Mouse (Mus musculus) liver, postnatal 0 days (tissue): ENCODE data around the gene Ces1g. TPM values are rescaled to one million over a fixed set of nuclear protein-coding genes. Genes with fewer than 3 reads are reported as not detected.

Source experiments
- ATAC-seq: fragments of 200-750 bp; cut with Nextera tagmentation; 2 replicates; pipeline ENCODE4 v1.8.0; 2017; ENCODE audit warnings: mild to moderate bottlenecking, moderate library complexity
- DNase-seq: peaks from one replicate; pipeline ENCODE4 v3.0.0-alpha.2; 2016
- H3K27ac ChIP-seq: fragments of 300-500 bp; sonication (generic); 2 replicates; pipeline ENCODE4 v1.5.1; 2014; ENCODE audit warnings: antibody characterized with exemption, moderate library complexity, mild to moderate bottlenecking, low read depth
- H3K27me3 ChIP-seq: fragments of 300-500 bp; sonication (generic); 2 replicates; pipeline ENCODE4 v1.6.1; 2014; ENCODE audit warnings: low read length, control low read depth, mixed read lengths; ENCODE audit not compliant: insufficient read depth
- H3K36me3 ChIP-seq: fragments of 300-500 bp; sonication (generic); replicated peaks from 2 replicates; pipeline ENCODE4 v1.6.1; 2014; ENCODE audit warnings: mild to moderate bottlenecking, control low read depth, low read length, moderate library complexity, mixed read lengths; ENCODE audit not compliant: insufficient read depth
- H3K4me1 ChIP-seq: fragments of 300-500 bp; sonication (generic); 2 replicates; pipeline ENCODE4 v1.6.1; 2014; ENCODE audit warnings: antibody characterized with exemption, mild to moderate bottlenecking, control low read depth; ENCODE audit not compliant: insufficient read depth
- H3K4me2 ChIP-seq: fragments of 300-500 bp; sonication (generic); 2 replicates; pipeline ENCODE4 v1.6.1; 2014; ENCODE audit warnings: low read depth, mild to moderate bottlenecking, low read length, moderate library complexity, mixed read lengths
- H3K4me3 ChIP-seq: fragments of 300-500 bp; sonication (generic); 2 replicates; pipeline ENCODE4 v1.5.1; 2014; ENCODE audit warnings: low read depth, low read length
- H3K9ac ChIP-seq: fragments of 300-500 bp; sonication (generic); replicated peaks from 2 replicates; pipeline ENCODE4 v1.6.1; 2014; ENCODE audit warnings: mild to moderate bottlenecking, moderate library complexity
- H3K9me3 ChIP-seq: fragments of 300-500 bp; sonication (generic); 2 replicates; pipeline ENCODE4 v1.6.1; 2016; ENCODE audit warnings: mild to moderate bottlenecking, control low read depth, low read length, mixed read lengths
- CTCF ChIP-seq: sonication (generic); IDR thresholded peaks from 2 replicates; pipeline ENCODE4 v1.5.1; 2016; ENCODE audit warnings: antibody characterized with exemption, low read depth
- EP300 ChIP-seq: IDR thresholded peaks from 2 replicates; pipeline ENCODE4 v1.6.1; 2016; ENCODE audit warnings: antibody characterized with exemption, low read depth, mild to moderate bottlenecking
- WGBS: fragments of 180-500 bp; shearing (Covaris S2); extraction: QIAGEN DNeasy Blood & Tissue Kit; methylation state at CpG from one replicate; pipeline ENCODE4 v1.1.7; 2014; ENCODE audit not compliant: insufficient replicate concordance; 5-methylcytosine and 5-hydroxymethylcytosine counted together
- polyA plus RNA-seq: library from polyadenylated mRNA; unstranded; fragments of >200 nt; fragmentation: Nextera tagmentation; extraction: Ambion mirVana; gene quantifications from 2 replicates; pipeline ENCODE4 v1.2.1, GENCODE M21; 2015

The Ces1g gene
- polyA plus RNA-seq, 1 experiment from 2014 or later = 4.4 TPM

- Histone ChIP-seq H3K9ac (no peak overlapping the region), H3K4me3 (no peak overlapping the region), H3K9me3 (no peaks in the 10 kb centered on the region), H3K4me1 (no peaks in the 10 kb centered on the region), H3K36me3 (no peaks in the 10 kb centered on the region), H3K4me2 (no peak overlapping the region), H3K27me3 (no peaks in the 10 kb centered on the region), H3K27ac (no peak overlapping the region)
- TF ChIP-seq CTCF (no peak), EP300 (no peak)
- DNase-seq (peak; percentile 14), ATAC-seq (peak; percentile 98)
- 51% methylated on average over 2 of the region's 2 CpGs for WGBS
These were observed 12.0 kb downstream of the Ces1g start for GRCm38 (mm10) chr8:93325123-93325522.

- Histone ChIP-seq H3K9me3 (no peaks in the 10 kb centered on the region), H3K4me2 (no peak overlapping the region), H3K9ac (no peak overlapping the region), H3K36me3 (no peaks in the 10 kb centered on the region), H3K4me3 (no peak overlapping the region), H3K27ac (no peak overlapping the region), H3K27me3 (no peaks in the 10 kb centered on the region), H3K4me1 (no peaks in the 10 kb centered on the region)
- ATAC-seq (no peak), DNase-seq (no peak)
- 72% methylated on average over 2 of the region's 2 CpGs for WGBS
- no peak for TF ChIP-seq EP300
- TF ChIP-seq CTCF = no peak
These were observed 20.1 kb downstream of the Ces1g start for GRCm38 (mm10) chr8:93317031-93317430.

- no peak for DNase-seq
- no peak for ATAC-seq
- Histone ChIP-seq H3K9ac (no peak overlapping the region), H3K27me3 (no peaks in the 10 kb centered on the region), H3K36me3 (no peaks in the 10 kb centered on the region), H3K4me2 (no peak overlapping the region), H3K4me1 (no peaks in the 10 kb centered on the region), H3K9me3 (no peaks in the 10 kb centered on the region), H3K4me3 (no peak overlapping the region), H3K27ac (no peak overlapping the region)
- no peak for TF ChIP-seq EP300
- TF ChIP-seq CTCF = no peak
- 73% methylated on average over 2 of the region's 2 CpGs for WGBS
These were observed 21.6 kb downstream of the Ces1g start for GRCm38 (mm10) chr8:93315557-93315956.

GRCm38 (mm10) chr8:93283896-93284295 lies 53.2 kb downstream of the Ces1g start:
- no peak for ATAC-seq
- no peak for TF ChIP-seq EP300
- DNase-seq = no peak
- Histone ChIP-seq H3K4me1 (no peaks in the 10 kb centered on the region), H3K36me3 (no peaks in the 10 kb centered on the region), H3K27me3 (no peaks in the 10 kb centered on the region), H3K4me2 (no peak overlapping the region), H3K9me3 (no peaks in the 10 kb centered on the region), H3K27ac (no peak overlapping the region), H3K4me3 (no peak overlapping the region), H3K9ac (no peak overlapping the region)
- WGBS = 67% methylated on average over 2 of the region's 2 CpGs

- Histone ChIP-seq H3K27ac (no peak overlapping the region), H3K4me3 (no peak overlapping the region), H3K4me2 (no peak overlapping the region), H3K36me3 (no peaks in the 10 kb centered on the region), H3K9ac (no peak overlapping the region), H3K27me3 (no peaks in the 10 kb centered on the region), H3K9me3 (no peaks in the 10 kb centered on the region), H3K4me1 (no peaks in the 10 kb centered on the region)
- no peak for ATAC-seq
- WGBS = 66% methylated on average over 3 of the region's 3 CpGs
- TF ChIP-seq EP300 (no peak), CTCF (no peak)
- DNase-seq = no peak
These were observed 54.8 kb downstream of the Ces1g start for GRCm38 (mm10) chr8:93282349-93282748.

- ATAC-seq = no peak
- H3K4me2 ChIP-seq = no peak within 1 kb of the TSS
- WGBS = 87% methylated on average over 1 of the region's 1 CpGs
- H3K9me3 ChIP-seq = no peaks in the 10 kb centered on the region
- no peak within 1 kb of the TSS for H3K9ac ChIP-seq
- H3K27ac ChIP-seq = no peak within 1 kb of the TSS
- no peak for TF ChIP-seq CTCF
- no peak for TF ChIP-seq EP300
- H3K4me1 ChIP-seq = no peaks in the 10 kb centered on the region
- no peak for DNase-seq
- no peak within 1 kb of the TSS for H3K4me3 ChIP-seq
- H3K27me3 ChIP-seq = no peaks in the 10 kb centered on the region
- H3K36me3 ChIP-seq = no peaks in the 10 kb centered on the region
These were observed 57.6 kb downstream of the Ces1g start, which contains the start of gene Ces1f for GRCm38 (mm10) chr8:93279556-93279955. Gene Ces1f, minus strand, starts transcription at chr8:93279747.

GRCm38 (mm10) chr8:93278176-93278805 lies 58.8 kb downstream of the Ces1g start:
- H3K27me3 ChIP-seq = no peaks in the 10 kb centered on the region
- H3K9ac ChIP-seq = no peak overlapping the region
- H3K36me3 ChIP-seq = no peaks in the 10 kb centered on the region
- TF ChIP-seq CTCF (no peak), EP300 (no peak)
- no peaks in the 10 kb centered on the region; the same call in 1 of the 2 replicates for H3K4me1 ChIP-seq
- no peak overlapping the region for H3K4me2 ChIP-seq
- WGBS = 67% methylated on average over 4 of the region's 4 CpGs
- DNase-seq (no peak), ATAC-seq (no peak)
- no peaks in the 10 kb centered on the region for H3K9me3 ChIP-seq
- no peak overlapping the region for H3K27ac ChIP-seq
- H3K4me3 ChIP-seq = no peak overlapping the region
